Mouse (Mus musculus) left cerebral cortex, postnatal 25 days (tissue): Measurements from ENCODE around the gene Cir1. TPM values are rescaled to one million over a fixed set of nuclear protein-coding genes. Genes with fewer than 3 reads are reported as not detected.

ENCODE experiments used
- DNase-seq, 2 experiments: peaks; one replicate each; pipeline ENCODE4 v3.0.0; 2022; ENCODE audit warnings: low spot score in 2 of 2, mixed read lengths in 1 of 2
- intact Hi-C: fragments of 180-260 bp; cut with DNase I; formaldehyde crosslinking; loops from one replicate; pipeline ENCODE4 v1.15.1; 2025
- total RNA-seq, 2 experiments: library from RNA; stranded (reverse); gene quantifications; 2 replicates each; pipeline ENCODE4 v1.2.3; 2021

The Cir1 gene
- total RNA-seq, 2 experiments from 2014 or later, result 26.4 to 28.6 TPM

DNA sequence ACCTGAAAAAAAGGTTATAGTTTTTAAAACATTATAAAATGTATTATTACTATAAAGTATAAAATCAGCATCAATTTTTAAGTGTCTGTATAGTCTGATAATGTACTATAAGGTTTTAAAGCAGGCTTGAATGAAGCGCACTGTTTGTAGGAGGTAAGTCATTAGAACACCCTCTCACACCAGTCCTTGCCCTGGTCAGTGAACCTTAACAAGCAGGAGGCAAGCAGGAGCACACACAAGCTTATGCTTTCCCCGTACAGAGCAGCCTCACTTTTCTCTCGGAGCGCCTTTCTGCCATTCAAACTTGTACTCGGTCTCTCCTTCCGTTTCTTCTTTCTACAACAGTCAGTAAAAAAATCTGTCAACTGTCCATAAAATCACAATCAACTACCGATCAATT lies 6.5 kb downstream of the Cir1 start:
- intact Hi-C loops, result no loop called here
- DNase-seq, result no peak

DNA sequence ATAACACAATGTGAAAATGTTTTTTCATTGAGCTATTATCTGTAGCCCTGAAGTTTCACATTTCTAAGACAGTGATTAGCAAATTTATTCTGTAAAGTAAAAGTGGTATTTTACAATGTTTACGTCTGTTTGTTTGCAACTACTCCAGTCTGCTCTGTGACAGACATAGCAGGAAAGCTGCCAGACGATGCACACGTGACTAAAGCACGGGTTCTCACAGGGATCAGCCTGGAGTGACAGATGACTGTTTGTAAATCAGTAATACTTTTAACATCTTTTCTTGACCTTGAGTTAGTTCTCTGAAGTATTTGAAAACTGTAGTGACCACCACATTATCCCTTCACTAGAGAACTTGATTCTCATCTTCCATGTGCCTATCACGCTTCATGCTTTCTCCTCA lies 8.0 kb downstream of the Cir1 start:
- intact Hi-C loops, result no loop called here
- DNase-seq, result no peak

DNA sequence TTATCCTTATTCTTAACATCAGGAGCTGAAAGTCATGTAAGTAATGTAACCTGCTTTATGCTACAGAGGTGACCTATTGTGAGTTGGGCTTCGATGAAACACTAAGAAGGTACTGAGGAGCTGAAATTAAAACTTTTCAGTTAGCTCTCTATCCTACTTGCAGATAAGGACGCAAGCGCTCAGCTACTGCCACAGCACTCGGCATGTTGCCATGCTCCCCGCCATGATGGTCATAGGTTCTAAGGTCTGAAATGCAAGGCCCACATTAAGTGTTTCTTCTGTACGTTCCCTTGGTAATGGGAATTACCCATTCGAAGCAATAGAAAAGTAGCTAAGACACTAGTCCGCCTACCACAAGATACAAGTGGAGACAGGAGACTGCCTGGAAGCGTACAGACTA lies 9.8 kb downstream of the Cir1 start:
- intact Hi-C loops, result no loop called here
- DNase-seq, result no peak

DNA sequence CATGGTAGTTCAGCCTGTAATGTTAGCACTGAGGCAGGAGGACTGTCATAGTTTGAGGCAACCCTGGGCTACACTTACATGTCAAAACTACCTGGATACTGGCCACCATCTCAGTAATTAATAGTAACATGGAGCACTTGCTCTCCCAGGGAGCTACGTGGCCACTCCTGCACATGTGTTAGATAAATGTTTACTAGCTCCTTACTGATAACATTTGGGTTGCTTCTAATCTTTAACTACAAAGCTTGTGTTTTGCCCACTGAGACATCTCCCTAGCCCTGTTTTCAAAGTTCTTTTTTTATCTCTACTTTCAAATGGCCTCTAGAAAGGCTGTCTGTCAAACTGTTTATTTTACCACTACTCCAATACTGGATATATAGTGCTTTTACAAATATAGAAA lies 10.5 kb downstream of the Cir1 start:
- DNase-seq, result no peak
- intact Hi-C loops, result no loop called here

DNA sequence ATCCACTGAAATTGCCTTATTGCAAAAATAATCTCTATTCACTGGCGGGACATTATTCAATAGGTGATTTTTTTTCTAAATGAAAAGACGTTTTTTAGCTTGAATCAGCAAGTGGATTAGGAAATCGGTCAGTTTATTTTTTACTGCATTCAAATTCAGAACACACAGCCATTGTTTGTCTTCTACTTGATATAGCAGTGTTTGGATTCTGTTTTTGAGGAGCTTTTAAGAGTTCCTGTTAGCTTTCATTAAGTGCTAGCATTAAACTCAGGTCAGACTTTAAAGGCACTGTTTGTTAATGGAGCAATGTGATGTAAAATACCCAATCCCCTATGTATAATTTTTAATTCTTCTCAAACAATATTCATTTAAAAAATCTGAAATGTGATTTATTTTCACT lies 13.7 kb downstream of the Cir1 start:
- intact Hi-C loops, result no loop called here

DNA sequence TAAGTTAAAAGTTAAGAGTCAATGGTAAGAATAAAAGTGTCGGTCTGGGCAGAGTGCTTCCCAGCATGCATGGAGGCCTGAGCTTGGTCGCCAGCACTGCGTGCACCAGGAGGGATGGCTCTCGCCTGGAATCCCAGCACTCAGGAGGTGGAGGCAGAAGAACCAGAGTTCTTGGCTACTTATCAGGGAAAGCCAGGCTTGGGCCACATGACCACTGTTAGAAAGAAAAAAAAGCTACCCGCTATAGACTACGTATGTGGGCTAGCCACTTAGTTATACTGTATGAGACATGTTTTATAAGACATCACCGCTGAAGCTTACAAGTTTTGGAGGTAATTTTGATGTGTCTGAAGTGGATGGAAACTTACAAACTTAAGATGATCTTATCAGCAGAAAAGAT lies 14.3 kb downstream of the Cir1 start:
- DNase-seq, result no peak
- intact Hi-C loops, result no loop called here

More for the DNA sequence above, 13.7 kb downstream of the Cir1 start:
- DNase-seq, result no peak

DNA sequence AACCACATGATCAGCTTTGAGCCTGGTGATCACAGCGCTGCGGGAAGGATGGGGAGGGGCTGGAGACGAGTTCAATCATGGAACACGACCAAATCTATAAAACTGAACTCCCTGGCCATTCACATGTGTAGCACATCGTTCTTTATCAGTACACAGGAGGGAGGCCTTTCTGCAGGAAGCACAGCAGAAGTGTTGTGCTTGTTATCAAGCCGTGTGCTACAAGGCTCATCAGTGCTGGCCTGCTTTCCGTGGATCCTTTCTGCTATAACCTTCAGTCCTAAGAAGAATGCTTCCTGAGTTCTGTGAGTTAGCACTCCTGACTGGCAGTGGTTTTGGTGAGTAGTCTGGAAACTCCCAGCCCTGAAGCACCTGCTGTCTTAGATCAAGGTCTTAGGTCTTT lies 17.5 kb downstream of the Cir1 start:
- intact Hi-C loops, result no loop called here

DNA sequence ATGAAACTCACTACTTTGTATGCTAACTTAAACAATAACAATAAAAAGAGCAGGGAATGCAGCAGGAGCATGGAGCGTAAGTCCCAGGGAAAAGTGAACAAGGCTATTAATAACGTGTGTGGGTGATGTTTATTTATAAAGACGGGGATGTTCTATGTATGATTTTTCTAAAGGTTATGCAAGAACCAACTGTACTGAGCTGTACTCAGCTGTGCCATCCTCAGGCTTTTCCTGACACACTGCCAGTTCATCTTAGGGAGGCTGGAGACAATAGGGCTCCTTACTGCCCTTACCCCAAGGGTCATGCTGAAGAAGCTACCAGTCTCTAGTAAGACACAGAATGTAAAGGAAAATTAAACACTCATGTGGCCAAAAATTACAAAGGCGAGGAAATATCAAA lies 21.4 kb downstream of the Cir1 start:
- peak in 1 of 2 experiments; percentile 36 for DNase-seq

More for the DNA sequence above, 17.5 kb downstream of the Cir1 start:
- DNase-seq, result no peak

DNA sequence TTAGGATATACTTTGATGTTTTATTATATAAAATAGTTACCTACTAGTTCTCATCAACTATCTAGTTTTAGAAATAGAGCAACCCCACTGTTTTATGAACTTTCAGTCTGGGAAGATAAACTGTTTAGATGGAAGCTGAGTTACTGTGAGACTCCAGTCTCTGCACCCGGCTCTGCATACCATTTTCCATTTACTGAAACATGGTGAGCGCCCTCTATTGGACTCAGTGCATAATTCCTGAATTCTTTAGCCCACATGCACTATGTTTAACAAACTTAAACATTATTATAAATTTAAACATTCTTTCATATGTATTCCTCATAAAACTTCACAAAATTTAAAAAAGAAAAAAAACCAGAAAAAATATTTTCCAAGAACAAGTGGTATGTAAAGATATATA lies 26.9 kb downstream of the Cir1 start:
- DNase-seq, result peak in 1 of 2 experiments; percentile 49
- intact Hi-C loops, result no loop called here

More for the DNA sequence above, 21.4 kb downstream of the Cir1 start:
- intact Hi-C loops, result no loop called here

DNA sequence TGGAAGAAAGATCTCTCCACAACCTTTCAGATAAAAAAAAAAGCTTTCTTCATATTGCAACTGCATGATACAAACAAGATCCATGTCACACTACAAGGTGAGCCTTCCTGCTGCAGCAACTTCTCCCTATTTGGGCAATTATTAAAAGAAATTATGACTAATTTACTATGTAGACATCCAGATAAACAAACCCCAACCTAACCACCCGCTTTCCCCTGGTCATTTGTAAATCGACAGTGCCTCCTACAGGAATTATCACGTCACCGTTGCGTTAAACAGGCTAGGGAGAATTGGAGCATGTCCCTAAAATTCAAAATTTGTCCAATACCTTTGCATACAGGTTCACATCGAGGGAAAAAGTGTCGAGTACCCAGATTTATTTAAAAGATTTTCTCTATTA lies 30.8 kb downstream of the Cir1 start:
- intact Hi-C loops, result loop anchor here (2.0 kb wide), 1 partner anchor 1047 kb away; no protein-coding TSS in a partner anchor
- no peak for DNase-seq

DNA sequence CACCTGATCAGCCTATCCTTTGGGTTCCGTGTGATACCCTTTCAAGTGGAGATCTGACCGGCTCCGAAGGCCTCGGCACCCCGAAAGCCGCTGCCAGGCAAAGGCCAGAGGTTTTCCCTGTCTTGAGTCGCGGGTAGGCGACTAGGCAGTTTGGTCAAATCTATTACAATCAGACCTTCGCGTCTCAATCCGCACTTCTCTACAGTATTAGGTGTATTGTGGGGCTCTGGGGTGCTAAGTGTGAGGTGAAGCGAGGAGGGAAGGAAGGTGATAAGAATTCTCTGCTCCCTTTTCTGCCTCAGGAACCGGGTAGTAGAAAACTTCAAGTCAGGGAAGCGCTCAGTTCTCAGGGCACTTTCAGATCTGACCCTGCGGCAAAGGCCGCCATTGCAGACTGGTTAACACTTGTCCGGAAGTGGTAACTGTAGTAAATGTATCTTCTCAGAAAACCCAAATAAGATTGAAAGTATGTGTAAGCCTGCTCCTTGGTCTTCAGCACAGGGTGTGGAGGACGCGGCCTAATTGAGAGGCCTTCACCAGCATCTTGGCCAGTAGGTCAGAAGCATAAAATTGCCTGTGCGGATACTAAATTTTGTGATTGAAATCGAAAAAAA lies 31.3 kb downstream of the Cir1 start:
- DNase-seq, result no peak
- intact Hi-C loops, result loop anchor here (2.0 kb wide), 1 partner anchor 1046 kb away; no protein-coding TSS in a partner anchor

DNA sequence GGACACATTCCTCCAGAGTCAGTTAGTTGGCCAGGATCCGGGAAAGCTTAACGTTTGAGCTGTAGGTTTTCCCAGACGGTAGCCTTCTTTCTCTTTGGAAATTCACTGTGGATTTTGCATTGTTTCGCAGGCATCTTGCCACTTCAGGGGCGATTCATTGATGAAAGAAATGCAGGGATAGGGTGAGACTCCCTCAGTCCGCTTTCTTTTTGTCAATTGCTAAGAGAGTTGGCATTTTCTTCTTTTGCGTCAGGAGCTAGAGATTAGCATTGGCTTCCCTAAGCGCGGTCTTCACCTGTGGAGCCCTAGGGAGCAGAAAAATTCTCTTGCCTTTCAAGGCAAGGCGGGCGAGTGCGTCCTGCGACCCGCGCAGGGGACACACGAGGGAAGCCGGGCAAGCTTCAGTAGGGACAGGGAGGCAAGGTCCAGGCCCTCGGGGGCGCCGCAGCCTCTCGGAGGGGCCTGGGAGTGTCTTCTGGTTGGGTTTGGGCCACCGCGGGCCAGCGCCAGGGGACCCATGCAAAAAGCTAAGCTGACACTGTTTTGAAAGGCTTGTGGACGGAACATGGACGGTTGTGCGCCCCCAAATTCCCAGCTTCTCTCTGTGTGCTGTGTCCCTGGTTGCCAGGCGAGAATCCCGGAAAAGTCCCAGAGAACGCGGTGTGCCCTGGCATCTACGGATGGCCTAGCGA lies 32.0 kb downstream of the Cir1 start:
- intact Hi-C loops, result loop anchor here (2.0 kb wide), 1 partner anchor 1046 kb away; no protein-coding TSS in a partner anchor
- DNase-seq, result no peak

DNA sequence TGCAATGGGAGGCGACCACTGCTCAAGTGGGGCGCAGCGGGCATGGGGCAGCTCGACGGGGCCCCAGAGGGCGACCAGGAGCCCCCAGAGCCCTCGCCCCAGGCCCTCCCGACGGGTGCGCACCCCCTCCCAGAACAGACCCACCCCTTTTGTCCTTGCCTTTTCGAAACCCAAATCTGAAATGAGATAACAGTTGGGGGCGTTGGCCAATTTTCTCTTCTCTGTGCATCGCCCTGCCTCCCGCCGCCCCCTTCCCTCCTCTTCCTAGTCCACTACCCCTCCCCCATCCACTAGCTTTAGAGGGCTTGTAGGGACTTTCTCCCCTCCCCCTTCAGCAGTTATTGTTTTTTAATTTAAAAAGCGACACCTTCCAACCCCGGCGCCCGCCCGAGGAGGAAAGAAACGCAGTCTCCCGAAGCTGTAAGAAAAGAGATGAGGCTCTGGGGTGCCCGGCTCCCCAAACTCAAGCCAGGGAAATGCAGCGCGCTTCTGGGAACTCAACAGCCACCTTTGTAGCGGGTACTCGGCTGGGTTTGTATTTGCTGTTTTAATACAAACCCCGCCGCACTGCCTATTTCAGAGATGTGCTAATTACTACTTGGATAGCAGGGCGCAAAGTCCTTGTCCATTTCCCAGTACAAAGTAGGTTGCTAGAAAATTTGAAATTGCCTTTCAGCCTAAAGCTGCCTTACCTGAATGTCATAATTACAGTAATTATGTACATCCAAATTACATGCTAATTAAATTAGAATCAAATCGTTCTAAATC lies 33.0 kb downstream of the Cir1 start:
- intact Hi-C loops, result loop anchor here (2.0 to 10.0 kb wide), 9 partner anchors 112 to 1455 kb away; partner anchors contain the start of genes Cdca7 and Map3k20
- DNase-seq, result peak in 1 of 2 experiments; percentile 16

DNA sequence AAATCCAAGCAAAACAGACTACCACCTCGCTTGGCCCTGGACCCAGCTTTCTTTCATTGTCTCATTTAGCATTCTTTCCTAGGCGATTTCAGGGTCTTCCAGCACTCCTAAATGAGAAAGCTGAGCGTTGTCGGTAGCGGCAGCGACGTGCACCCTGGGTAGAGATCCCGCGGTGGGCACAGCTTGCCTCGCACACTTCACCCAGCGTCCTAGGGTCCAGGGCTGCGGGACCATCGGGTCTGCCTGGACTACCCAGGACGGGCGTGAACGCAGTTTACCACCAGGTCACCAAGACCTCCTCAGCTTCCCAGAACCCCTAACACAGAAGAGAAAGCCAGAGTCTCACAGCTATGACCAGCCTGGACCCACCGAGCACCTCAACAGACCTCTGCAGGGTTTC lies 33.6 kb downstream of the Cir1 start:
- no peak for DNase-seq
- intact Hi-C loops, result loop anchor here (2.0 to 10.0 kb wide), 8 partner anchors 112 to 1456 kb away; partner anchors contain the start of genes Cdca7 and Map3k20

DNA sequence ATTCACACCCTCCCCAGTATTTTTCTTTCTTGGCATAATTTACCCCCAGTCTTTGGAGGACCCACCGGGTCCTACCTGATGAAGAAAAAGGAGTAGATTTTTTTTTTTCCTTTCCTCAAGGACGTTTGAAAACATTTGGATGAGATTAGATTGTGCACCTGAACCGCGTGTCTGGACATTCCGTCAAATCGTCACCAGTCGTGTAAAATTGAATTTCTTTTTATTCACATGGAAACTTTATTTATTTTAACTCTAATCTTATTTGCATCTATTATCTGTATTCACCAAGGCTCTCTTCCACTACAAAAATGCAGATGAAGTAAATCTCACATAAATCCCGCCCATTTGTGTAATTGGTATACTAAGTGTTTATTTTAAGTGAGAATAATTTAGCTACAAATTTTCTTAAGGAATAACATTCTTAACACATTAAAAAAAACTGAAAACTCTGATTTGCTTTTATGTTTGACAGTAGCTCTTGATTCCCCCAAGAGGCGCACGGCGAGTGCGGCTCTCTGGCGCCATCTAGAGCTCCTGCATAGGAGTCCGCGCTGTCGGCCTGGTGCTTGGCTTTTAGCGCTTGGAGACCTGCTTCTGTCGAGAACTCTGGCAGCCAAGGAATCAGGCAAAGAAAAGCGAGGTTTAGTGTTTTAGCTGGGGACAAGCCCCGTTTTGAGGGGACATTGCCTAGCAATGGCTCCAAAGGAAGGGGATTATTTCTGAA lies 34.2 kb downstream of the Cir1 start:
- DNase-seq, result peak; percentile 88 to 90

DNA sequence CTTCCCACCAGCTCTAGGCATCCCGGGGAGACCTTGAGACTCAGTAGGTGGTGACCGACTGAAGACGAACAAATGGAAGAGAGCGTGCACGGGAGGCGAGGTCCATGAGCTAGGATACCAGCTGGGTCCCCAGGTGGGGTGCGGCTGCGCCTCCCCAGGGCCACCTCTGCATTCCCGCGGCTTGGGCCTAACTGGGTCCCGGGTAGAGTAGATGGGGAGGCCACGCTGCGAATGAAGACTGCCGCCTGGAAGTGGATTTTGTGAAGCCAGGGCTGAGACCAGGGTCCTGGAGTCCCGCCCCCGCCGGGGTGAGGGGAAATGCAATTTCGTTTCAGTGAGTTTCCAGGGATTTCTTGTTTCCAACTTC lies 34.8 kb downstream of the Cir1 start:
- intact Hi-C loops, result loop anchor here (2.0 to 10.0 kb wide), 8 partner anchors 110 to 1457 kb away; partner anchors contain the start of genes Cdca7 and Map3k20
- DNase-seq, result peak; percentile 15 to 33

More for the DNA sequence above, 34.2 kb downstream of the Cir1 start:
- intact Hi-C loops, result loop anchor here (2.0 to 10.0 kb wide), 8 partner anchors 111 to 1457 kb away; partner anchors contain the start of genes Cdca7 and Map3k20

DNA sequence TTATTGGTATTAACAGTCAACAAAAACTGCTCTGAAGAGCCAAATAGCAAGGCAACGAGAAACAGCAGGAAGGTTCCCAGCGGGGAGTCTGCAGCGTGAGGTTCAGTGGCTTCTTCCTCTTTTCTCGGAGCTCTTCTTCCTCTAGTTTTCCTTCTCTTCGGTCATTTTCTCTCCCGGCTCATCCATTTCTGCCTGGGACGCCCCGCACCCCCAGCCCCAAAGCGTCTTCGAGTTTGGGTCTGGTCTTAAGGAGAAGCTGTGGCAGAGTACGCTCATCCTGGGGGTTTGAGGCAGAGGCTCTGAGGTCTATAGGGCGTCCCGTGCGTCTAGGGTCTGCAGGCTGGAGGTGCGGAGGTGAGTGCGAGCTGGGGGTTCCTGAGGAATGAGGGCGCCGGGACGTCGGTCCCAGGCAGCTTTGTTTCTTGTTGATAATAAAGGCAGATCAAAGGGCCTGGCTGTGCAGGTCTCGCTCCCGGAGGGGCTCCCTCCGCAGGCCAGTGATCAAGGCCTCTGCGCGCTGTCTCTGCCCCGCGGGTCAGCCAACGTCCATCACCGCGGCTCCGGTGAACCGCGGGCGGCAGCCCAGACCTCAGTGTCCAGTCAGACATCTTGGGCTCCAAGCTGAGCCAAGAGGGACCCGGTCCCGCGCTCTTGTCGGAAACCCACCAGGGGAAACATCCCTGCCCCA lies 35.3 kb downstream of the Cir1 start:
- DNase-seq, result no peak
- intact Hi-C loops, result loop anchor here (5.0 to 10.0 kb wide), 7 partner anchors 110 to 1458 kb away; partner anchors contain the start of genes Cdca7 and Map3k20

DNA sequence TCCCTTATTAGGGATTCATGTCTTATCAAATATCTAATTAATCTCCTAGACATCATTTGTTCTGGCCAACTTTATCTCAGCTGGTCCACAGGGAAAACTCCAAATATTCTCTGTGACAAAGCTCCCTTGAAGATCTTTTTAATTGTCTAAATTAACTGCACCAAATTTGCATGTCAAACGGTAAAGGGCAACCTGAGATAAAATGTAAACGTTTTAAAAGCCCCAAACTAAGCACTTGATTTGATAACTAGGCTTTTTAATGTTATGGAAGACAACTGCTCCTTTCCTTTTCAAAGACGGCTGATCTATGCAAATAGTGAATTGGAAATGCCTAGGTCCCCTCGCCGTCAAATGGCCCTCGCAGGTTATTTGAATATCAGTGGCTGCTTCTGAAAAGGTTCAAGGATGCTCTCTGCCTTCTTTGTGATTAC lies 36.3 kb downstream of the Cir1 start:
- peak in 1 of 2 experiments; percentile 30 for DNase-seq
- intact Hi-C loops, result loop anchor here (5.0 to 10.0 kb wide), 7 partner anchors 109 to 1459 kb away; partner anchors contain the start of genes Cdca7 and Map3k20
